Mouse (Mus musculus): ENCODE data around the gene Gm26602. TPM values are rescaled to one million over a fixed set of nuclear protein-coding genes. Genes with fewer than 3 reads are reported as not detected.

Gene Gm26602
- total RNA-seq (2012; rRNA removed): 2.3 and 8.3 TPM in 2 replicates

GRCm38 (mm10) chr10:79910556-79910955 lies at the start of gene Gm26602:
Gene Gm26602, plus strand, starts transcription at chr10:79910856.
- peaks cover 0 to 8% of the 10 kb centered on the region in 2 experiments; a peak in 1 of 4 replicates for H3K4me1 ChIP-seq (ENCODE audit: control insufficient read depth in 2 of 2, insufficient read depth in 2 of 2, low read length in 2 of 2, poor library complexity in 1 of 2)
- H3K9me3 ChIP-seq (ENCODE audit: control insufficient read depth, insufficient read depth, low read depth, low read length): no peaks in the 10 kb centered on the region
- no peak within 1 kb of the TSS for H3K9ac ChIP-seq (ENCODE audit: insufficient read depth, low read depth, low read length, poor library complexity, severe bottlenecking)
- no peak within 1 kb of the TSS for H3K27ac ChIP-seq (ENCODE audit: insufficient read depth, low read depth, low read length, poor library complexity, severe bottlenecking)
- TF ChIP-seq CHD2 (IDR thresholded peaks at IDR 0.05; ENCODE audit: low read depth, low read length) (no peak), MAFK (IDR thresholded peaks at IDR 0.05; ENCODE audit: insufficient read depth, low read depth, low read length) (no peak), HCFC1 (IDR thresholded peaks at IDR 0.05; ENCODE audit: borderline replicate concordance, insufficient read depth, low read length) (no peak), ZNF384 (IDR thresholded peaks at IDR 0.05; ENCODE audit: low read depth, low read length) (no peak), ZC3H11A (IDR thresholded peaks at IDR 0.05; ENCODE audit: borderline replicate concordance, low read depth, low read length) (no peak)
- no peak within 1 kb of the TSS for H3K4me3 ChIP-seq (ENCODE audit: insufficient read depth in 1 of 2, low read depth in 1 of 2, low read length in 2 of 2, poor library complexity in 1 of 2, severe bottlenecking in 1 of 2)
- H3K36me3 ChIP-seq (ENCODE audit: control insufficient read depth, insufficient read depth, low read length, poor library complexity, severe bottlenecking): no peaks in the 10 kb centered on the region; the same call in 1 of the 2 replicates
- DNase-seq (ENCODE audit: low read depth, low spot score): no peak
- in situ Hi-C loops (cut with MboI; ENCODE audit: low sequenced_read_pairs in 2 of 2, unreplicated experiment in 2 of 2): no loop called here

GRCm38 (mm10) chr10:79861230-79862048 lies 49.2 kb upstream of the Gm26602 start:
- DNase-seq (ENCODE audit: low read depth, low spot score): no peak
- TF ChIP-seq ZC3H11A (IDR thresholded peaks at IDR 0.05; ENCODE audit: borderline replicate concordance, low read depth, low read length) (no peak), MAFK (IDR thresholded peaks at IDR 0.05; ENCODE audit: insufficient read depth, low read depth, low read length) (no peak), ZNF384 (IDR thresholded peaks at IDR 0.05; ENCODE audit: low read depth, low read length) (no peak), CHD2 (IDR thresholded peaks at IDR 0.05; ENCODE audit: low read depth, low read length) (no peak), HCFC1 (IDR thresholded peaks at IDR 0.05; ENCODE audit: borderline replicate concordance, insufficient read depth, low read length) (no peak)
- H3K4me1 ChIP-seq (ENCODE audit: control insufficient read depth in 2 of 2, insufficient read depth in 2 of 2, low read length in 2 of 2, poor library complexity in 1 of 2): peaks cover 0 to 32% of the 10 kb centered on the region in 2 experiments; a peak in 1 of 4 replicates
- no peak overlapping the region for H3K4me3 ChIP-seq (ENCODE audit: insufficient read depth in 1 of 2, low read depth in 1 of 2, low read length in 2 of 2, poor library complexity in 1 of 2, severe bottlenecking in 1 of 2)
- H3K27ac ChIP-seq (ENCODE audit: insufficient read depth, low read depth, low read length, poor library complexity, severe bottlenecking): no peak overlapping the region
- no peak overlapping the region for H3K9ac ChIP-seq (ENCODE audit: insufficient read depth, low read depth, low read length, poor library complexity, severe bottlenecking)
- in situ Hi-C loops (cut with MboI; ENCODE audit: low sequenced_read_pairs in 2 of 2, unreplicated experiment in 2 of 2): no loop called here
- peaks cover 71% of the 10 kb centered on the region for H3K36me3 ChIP-seq (ENCODE audit: control insufficient read depth, insufficient read depth, low read length, poor library complexity, severe bottlenecking)
- no peaks in the 10 kb centered on the region for H3K9me3 ChIP-seq (ENCODE audit: control insufficient read depth, insufficient read depth, low read depth, low read length)

- no peak for DNase-seq (ENCODE audit: low read depth, low spot score)
- TF ChIP-seq MAFK (IDR thresholded peaks at IDR 0.05; ENCODE audit: insufficient read depth, low read depth, low read length) (no peak), ZC3H11A (IDR thresholded peaks at IDR 0.05; ENCODE audit: borderline replicate concordance, low read depth, low read length) (no peak), CHD2 (IDR thresholded peaks at IDR 0.05; ENCODE audit: low read depth, low read length) (no peak), HCFC1 (IDR thresholded peaks at IDR 0.05; ENCODE audit: borderline replicate concordance, insufficient read depth, low read length) (no peak), ZNF384 (IDR thresholded peaks at IDR 0.05; ENCODE audit: low read depth, low read length) (no peak)
Measured at GRCm38 (mm10) chr10:79862049-79862788, 48.4 kb upstream of the Gm26602 start.

GRCm38 (mm10) chr10:79862925-79863324 lies 47.7 kb upstream of the Gm26602 start:
- Histone ChIP-seq H3K36me3 (ENCODE audit: control insufficient read depth, insufficient read depth, low read length, poor library complexity, severe bottlenecking) (peaks cover 56% of the 10 kb centered on the region), H3K4me1 (ENCODE audit: control insufficient read depth in 2 of 2, insufficient read depth in 2 of 2, low read length in 2 of 2, poor library complexity in 1 of 2) (peaks cover 0 to 23% of the 10 kb centered on the region in 2 experiments; a peak in 1 of 4 replicates), H3K9me3 (ENCODE audit: control insufficient read depth, insufficient read depth, low read depth, low read length) (no peaks in the 10 kb centered on the region), H3K4me3 (ENCODE audit: insufficient read depth in 1 of 2, low read depth in 1 of 2, low read length in 2 of 2, poor library complexity in 1 of 2, severe bottlenecking in 1 of 2) (no peak overlapping the region), H3K9ac (ENCODE audit: insufficient read depth, low read depth, low read length, poor library complexity, severe bottlenecking) (no peak overlapping the region), H3K27ac (ENCODE audit: insufficient read depth, low read depth, low read length, poor library complexity, severe bottlenecking) (no peak overlapping the region)
- DNase-seq (ENCODE audit: low read depth, low spot score): no peak
- in situ Hi-C loops (cut with MboI; ENCODE audit: low sequenced_read_pairs in 2 of 2, unreplicated experiment in 2 of 2): no loop called here
- TF ChIP-seq ZNF384 (IDR thresholded peaks at IDR 0.05; ENCODE audit: low read depth, low read length): no peak
- TF ChIP-seq CHD2 (IDR thresholded peaks at IDR 0.05; ENCODE audit: low read depth, low read length): no peak
- no peak for TF ChIP-seq HCFC1 (IDR thresholded peaks at IDR 0.05; ENCODE audit: borderline replicate concordance, insufficient read depth, low read length)
- no peak for TF ChIP-seq MAFK (IDR thresholded peaks at IDR 0.05; ENCODE audit: insufficient read depth, low read depth, low read length)
- no peak for TF ChIP-seq ZC3H11A (IDR thresholded peaks at IDR 0.05; ENCODE audit: borderline replicate concordance, low read depth, low read length)

More at GRCm38 (mm10) chr10:79862049-79862788, 48.4 kb upstream of the Gm26602 start:
- in situ Hi-C loops (cut with MboI; ENCODE audit: low sequenced_read_pairs in 2 of 2, unreplicated experiment in 2 of 2): no loop called here
- Histone ChIP-seq H3K36me3 (ENCODE audit: control insufficient read depth, insufficient read depth, low read length, poor library complexity, severe bottlenecking) (peaks cover 63% of the 10 kb centered on the region), H3K4me3 (ENCODE audit: insufficient read depth in 1 of 2, low read depth in 1 of 2, low read length in 2 of 2, poor library complexity in 1 of 2, severe bottlenecking in 1 of 2) (no peak overlapping the region), H3K9ac (ENCODE audit: insufficient read depth, low read depth, low read length, poor library complexity, severe bottlenecking) (no peak overlapping the region), H3K27ac (ENCODE audit: insufficient read depth, low read depth, low read length, poor library complexity, severe bottlenecking) (no peak overlapping the region), H3K4me1 (ENCODE audit: control insufficient read depth in 2 of 2, insufficient read depth in 2 of 2, low read length in 2 of 2, poor library complexity in 1 of 2) (peaks cover 0 to 29% of the 10 kb centered on the region in 2 experiments; a peak in 1 of 4 replicates), H3K9me3 (ENCODE audit: control insufficient read depth, insufficient read depth, low read depth, low read length) (no peaks in the 10 kb centered on the region)

Measured in ES-E14 (cell line).